Mouse (Mus musculus): ENCODE results near the gene Dolk.

The Dolk gene

DNA sequence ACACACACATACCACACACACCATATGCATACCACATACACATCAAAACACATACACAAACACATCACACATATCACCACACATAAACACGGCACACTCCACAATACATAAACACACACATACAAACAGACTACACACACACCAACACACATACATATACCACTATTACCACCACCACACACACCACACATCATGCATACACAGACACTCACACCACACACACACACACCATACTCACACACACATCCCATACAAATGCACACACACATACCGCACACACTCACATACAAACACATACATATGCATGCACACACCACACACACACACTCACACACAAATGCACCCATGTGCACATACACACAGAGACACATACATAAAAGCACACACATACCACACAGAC is 18.7 kb downstream of the Dolk start:
- no peak for DNase-seq

DNA sequence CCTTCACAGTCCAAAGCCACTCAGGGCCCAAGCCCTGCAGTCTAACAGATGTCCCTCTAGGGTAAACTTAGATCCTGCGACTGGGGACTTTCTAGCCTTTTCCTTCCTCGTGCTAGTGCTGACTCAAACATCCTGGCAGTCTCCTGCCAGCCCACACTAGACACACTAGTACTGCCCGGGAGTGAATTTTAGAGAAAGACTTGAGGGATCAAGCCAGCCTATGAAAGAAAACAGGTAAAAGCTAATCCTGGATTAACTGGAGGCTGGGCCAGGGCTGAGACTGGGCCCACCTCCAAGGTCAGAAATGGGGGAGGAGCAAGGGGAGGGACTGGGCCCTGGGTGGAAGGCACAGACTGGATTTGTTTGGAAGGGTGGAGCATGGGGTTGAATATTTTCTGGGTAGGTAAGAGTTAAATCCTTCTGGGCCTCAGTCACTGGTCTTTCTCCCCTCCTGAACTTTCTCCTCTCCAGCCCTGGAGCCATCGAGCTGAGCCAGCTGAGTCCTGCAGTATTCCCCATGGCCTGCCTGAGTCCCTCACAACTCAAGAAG is 19.7 kb downstream of the Dolk start:
- DNase-seq = no peak

DNA sequence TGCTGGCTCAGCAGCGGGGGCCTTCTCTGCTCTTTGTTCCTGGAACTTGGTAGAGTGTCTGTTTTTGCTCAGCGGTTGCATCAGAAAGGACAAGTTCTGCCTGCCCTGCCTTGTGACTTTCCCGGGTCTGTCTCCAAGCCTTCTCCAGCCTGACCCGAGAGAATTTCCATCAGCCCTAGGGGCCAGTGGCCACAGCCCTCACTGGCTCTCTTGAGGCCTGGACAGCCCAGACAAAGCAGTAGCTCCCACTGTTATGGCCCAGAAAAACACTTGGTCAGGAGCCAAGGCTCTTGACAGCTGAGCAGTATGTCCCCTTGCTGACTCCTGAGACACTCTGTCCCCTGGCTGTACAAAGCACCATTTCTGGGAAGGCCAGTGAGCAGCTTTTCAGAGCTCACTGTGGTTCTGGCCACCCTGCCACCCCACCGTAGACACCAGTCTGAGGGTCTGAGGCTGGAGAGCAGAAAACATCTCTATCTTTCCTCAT is 20.3 kb downstream of the Dolk start, which contains the start of gene Phyhd1:
Phyhd1 (plus strand) TSS at position 437 of the 487 bp plus-strand sequence.
- DNase-seq = no peak

DNA sequence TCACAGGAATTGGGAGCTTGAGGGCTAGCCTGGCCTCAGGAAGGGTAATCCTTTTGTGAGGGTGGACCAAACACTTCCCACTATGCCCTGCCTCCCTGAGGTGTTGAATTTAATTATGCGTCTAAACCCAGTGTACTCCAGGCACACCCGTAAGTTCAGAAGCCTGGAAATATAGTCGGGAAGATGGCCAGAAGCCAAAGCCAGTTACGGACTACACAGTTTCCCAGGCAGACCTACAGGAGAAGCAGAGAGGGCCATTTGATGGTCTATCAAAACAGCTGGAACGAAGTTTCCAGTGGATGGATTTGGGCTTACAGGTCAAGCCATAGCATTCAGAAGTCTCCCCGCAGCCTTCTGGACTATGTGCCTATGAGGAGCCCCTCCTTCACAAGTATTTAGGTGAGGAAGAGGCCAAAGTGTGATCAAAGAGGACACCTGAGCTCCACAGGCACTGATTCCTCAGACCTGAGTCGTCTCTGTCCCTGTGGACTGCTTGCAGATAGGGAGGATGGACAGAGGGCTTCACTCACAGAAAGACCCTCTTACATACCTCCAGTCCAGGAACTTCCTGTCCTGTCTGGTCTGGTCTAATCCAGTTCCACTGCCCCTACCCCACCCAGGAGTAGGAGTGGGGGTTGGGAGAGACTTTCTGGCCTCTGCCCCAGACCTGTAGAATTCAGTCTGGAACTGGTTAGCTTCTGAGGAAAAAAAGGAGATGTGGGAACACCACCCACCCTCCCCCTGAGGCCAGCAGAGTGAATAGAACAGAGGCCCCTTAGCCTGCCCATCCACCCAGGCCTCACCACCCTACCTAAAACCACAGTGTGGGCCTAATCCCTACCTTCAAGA is 21.2 kb downstream of the Dolk start:
- DNase-seq = no peak

DNA sequence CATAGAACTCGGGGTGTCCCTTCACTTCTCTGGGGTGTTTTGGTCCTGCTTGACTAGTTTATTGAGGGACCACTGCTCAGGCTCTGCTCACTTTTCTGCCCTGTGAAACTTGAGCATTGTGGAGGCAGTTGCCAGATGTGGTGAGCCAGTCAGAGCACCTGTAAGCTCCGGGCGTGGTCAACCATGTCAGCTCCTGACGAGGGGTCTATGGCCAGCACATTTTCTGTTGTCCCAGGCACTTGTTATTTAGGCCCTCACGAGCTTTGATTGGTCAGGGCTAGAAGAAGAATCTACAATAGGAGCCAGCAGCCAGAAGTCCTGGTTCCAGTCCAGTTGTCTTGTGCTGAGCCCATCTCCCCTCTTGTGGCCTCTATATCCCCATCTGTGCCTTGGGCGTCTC is 22.3 kb downstream of the Dolk start:
- DNase-seq = no peak

GRCm38 (mm10) chr2:30262840-30263441 is 23.2 kb downstream of the Dolk start:
- DNase-seq = peak; percentile 52

GRCm38 (mm10) chr2:30261921-30262839 is 24.0 kb downstream of the Dolk start:
- no peak for DNase-seq

GRCm38 (mm10) chr2:30261064-30261736 is 24.9 kb downstream of the Dolk start:
- DNase-seq = no peak

DNA sequence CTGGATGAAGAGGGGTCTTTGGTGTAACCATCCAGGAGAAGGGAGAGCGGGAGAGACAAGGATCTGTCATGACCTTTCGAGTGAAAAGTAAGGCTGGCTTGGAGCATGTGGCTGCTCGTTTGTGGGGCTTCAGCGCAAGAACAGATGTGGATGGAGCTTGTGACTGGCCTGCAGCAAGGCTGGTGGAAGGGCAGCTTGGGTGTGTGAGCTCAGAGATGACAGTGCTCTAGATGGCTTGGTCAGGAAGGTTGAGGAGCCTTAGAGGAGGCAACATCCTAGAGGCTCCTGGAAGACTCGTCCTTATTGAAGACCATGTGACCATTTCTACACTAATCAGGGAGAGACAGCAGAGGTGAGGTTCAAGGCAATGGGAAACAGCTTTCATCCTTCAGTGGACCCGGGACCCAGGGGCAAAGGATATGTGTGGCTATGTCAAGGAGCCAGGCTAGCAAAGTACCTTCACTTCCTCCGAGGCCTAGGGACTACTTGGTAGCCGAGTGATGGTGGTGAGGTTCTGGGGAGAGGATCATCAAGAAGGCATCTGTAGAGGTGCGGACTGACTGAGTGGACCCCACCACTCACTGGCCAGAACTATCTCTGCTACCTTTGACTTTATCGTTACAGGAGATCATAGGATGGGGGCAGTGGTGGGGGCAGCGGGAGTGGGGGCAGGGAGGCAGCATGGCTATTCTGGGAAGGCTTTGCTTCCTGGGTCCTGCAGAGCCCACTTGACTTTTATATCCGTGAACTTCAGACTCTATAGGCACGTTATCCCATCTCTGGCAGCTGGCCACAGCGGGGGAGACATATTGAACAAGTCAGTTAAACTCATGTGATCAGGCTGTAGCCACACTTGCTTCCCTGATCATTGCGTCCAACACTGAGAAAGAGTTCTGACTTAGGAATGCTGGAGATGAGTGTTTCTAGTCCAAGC is 26.7 kb downstream of the Dolk start:
- no peak for DNase-seq

- no peak for DNase-seq
Observed at GRCm38 (mm10) chr2:30258600-30258999, 27.5 kb downstream of the Dolk start.

GRCm38 (mm10) chr2:30257699-30258460 is 28.3 kb downstream of the Dolk start:
- DNase-seq = no peak

DNA sequence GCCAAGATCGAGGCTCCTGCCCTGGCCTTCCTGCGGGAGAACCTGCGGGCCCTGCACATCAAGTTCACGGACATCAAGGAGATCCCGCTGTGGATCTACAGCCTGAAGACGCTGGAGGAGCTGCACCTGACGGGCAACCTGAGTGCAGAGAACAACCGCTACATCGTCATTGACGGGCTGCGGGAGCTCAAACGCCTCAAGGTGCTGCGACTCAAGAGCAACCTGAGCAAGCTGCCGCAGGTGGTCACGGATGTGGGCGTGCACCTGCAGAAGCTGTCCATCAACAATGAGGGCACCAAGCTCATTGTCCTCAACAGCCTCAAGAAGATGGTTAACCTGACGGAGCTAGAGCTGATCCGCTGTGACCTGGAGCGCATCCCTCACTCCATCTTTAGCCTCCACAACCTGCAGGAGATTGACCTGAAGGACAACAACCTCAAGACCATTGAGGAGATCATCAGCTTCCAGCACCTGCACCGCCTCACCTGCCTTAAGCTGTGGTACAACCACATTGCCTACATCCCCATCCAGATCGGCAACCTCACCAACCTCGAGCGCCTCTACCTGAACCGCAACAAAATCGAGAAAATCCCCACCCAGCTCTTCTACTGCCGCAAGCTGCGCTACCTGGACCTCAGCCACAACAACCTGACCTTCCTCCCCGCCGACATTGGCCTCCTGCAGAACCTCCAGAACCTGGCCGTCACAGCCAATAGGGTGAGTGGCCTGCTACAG is 29.4 kb downstream of the Dolk start:
- DNase-seq = no peak

DNA sequence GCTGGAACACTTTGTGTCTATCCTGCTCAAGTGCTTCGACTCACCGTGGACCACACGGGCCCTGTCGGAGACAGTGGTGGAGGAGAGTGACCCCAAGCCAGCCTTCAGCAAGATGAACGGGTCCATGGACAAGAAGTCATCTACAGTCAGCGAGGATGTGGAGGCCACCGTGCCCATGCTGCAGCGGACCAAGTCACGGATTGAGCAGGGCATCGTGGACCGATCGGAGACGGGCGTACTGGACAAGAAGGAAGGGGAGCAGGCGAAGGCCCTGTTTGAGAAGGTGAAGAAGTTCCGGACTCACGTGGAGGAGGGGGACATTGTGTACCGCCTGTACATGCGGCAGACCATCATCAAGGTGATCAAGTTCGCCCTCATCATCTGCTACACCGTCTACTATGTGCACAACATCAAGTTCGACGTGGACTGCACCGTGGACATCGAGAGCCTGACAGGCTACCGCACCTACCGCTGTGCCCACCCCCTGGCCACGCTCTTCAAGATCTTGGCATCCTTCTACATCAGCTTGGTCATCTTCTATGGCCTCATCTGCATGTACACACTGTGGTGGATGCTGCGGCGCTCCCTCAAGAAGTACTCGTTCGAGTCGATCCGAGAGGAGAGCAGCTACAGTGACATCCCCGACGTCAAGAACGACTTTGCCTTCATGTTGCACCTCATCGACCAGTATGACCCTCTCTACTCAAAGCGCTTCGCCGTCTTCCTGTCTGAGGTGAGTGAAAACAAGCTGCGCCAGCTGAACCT is 30.3 kb downstream of the Dolk start:
- no peak for DNase-seq

GRCm38 (mm10) chr2:30253809-30254208 is 32.3 kb downstream of the Dolk start:
- no peak for DNase-seq

- DNase-seq = no peak
Observed at GRCm38 (mm10) chr2:30252521-30252920, 33.6 kb downstream of the Dolk start.

DNA sequence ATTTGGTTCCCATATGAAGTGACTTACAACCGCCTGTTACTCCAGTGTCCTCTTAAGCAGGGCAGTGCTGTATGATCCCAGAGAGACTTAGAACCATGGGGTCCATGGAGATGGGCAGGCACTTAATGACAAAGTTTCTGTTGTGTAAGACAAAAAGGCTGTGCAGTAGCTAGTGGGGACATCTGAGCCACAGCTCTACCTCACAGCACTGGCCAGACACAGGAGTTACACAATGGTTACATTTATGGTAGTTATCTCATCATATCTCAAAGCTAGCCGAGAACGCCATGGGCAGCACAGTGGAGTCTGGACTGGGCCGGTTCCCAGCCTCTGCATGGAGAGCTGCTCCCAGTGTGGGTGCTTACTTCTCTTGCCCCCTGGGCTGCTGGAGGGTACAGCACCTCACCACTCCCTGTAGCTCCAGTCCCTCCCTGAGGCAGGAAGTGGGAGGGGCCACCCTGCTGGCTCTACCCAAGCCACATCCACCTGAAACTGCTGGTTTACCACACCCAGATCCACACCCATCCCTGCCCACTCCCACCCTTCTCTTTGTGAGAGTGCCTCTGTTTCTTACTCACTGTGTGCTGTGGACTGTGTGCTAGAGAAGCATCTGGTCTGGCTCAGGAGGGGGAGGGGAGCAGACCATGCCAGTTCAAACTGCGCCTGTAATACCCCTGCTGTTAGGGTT is 34.6 kb downstream of the Dolk start:
- no peak for DNase-seq

- DNase-seq = no peak
Observed at GRCm38 (mm10) chr2:30250166-30251128, 35.7 kb downstream of the Dolk start.
